Mouse (Mus musculus): Measurements from ENCODE around the gene Fgfr2.
"Not testable (repeated sequence)": the region's sequence is repeated elsewhere in the genome, so short reads cannot be mapped to it uniquely, and the experiment has no call there.

Fgfr2 gene

DNA sequence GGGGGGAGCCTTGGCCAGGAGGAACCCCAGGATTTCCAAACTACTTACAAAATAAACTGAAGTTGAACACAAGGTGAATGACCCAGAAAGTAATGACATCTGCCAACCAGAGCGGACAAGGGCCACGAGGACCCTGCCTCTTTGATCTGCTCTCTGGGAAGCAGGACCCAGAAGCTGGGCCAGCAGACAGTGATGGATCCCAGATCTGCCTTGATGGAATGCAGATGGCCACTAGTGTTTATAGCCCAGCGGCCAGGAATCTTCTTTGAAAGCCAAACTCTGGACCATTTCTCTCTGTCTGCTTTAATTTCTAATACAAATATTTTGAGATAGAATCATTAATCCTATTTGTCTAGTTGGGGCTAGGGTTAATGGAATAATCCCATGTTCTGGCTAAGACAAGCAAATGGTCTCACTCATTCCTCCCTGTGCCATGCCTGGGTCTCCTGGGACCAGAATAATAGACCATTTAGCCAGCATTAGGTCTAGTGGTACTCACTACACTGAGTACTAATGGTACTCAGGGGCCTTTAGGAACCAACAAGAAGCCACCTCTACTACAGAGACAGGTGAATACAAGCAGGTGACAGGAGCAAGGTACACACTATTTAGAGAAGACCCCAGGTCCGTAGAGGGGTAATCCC lies 674.5 kb downstream of the Fgfr2 start:
- in situ Hi-C loops (cut with MboI, MseI), result no loop called here

DNA sequence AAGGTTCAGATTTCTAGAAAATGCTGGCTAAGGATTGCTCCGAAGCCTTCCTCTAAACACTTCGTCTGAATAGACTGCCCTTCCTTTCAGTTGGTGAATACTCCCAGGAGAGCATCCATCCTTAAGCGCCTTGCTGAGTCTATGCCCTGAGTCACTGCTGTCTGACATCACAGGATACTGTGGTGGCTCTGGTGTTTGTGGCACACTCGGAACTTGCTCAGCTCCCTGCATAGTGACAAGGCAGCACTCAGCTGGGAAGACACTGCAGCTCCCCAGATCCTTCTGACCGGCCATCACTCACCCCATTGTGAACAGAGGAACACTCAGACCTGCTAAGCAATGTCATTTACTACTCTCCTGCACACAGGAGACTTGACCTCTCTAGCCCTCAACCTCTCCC lies 675.6 kb downstream of the Fgfr2 start:
- in situ Hi-C loops (cut with MboI, MseI), result no loop called here

DNA sequence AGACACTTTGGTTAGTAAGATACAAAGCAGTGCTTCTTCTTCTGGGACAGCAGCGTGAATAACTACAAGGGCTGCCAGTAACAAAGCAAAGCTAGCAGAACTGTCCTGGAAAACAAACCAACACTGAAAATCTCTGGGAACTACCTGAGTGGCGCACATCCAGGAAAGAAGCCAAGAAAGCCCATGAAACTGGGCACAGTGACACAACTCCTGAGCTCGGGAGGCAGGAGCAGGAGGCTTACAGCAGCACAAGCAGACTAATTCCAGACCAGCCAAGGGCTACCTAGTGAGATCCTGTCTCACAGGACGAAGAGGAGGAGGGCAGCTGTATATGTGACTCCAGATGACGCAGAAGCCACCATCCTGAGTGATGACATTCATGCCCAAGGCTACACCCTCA lies 676.3 kb downstream of the Fgfr2 start:
- in situ Hi-C loops (cut with MboI, MseI), result no loop called here

DNA sequence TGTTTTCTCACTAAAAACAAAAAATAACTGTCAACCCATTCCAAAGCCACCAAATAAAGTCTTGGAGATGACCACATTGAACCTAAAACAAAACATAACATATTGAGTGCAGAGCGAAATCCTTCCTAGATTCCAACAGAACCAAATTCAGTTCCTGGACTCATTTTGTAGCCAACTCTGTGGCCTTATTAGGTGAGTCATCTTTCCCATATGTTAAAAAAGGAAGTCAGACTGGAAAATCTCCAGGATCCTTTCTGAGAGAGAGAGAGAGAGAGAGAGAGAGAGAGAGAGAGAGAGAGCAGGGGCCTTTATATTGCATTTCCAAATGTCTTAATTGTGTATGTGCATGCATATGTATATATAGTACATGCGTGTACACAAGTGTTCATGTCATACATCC lies 678.9 kb downstream of the Fgfr2 start:
- in situ Hi-C loops (cut with MboI, MseI), result no loop called here

DNA sequence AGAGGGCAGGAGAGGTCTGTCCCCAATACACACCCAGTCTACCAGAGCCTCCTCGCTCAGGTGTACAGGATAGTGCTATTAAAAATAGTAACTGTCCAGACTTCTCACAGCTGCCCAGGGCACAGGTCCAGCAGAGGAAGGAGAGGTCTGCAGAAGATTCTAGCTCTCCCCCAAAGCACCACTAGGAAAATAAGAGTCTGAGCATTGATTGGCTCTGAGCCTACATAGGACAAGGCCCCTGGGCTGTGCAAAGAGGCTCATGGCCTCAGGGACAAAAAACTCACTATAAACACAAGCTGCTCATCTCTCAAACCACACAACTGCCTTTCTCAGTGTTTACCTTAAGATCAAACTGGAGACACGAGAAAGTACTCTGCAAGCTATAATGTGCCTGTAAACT lies 679.4 kb downstream of the Fgfr2 start:
- in situ Hi-C loops (cut with MboI, MseI), result no loop called here

DNA sequence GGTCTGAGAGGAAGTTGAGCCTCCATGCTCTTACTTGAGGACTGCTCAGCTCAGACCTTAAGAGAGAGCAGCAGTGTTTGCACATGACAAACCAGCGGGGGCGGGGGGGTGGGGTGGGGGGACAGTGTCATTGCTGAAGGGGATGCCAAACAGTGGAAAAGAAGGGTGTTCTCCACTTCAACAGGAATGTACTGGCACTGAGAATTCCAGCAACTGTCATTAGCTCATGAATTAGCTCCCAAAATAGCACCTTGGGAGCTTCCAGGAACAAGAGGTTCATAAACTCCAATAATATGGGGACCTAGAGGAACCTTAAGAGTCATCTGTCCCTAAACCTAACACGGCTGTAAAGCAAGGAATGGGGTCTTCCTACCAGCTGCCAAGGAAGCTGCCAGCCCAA lies 680.0 kb downstream of the Fgfr2 start:
- in situ Hi-C loops (cut with MboI, MseI), result no loop called here

DNA sequence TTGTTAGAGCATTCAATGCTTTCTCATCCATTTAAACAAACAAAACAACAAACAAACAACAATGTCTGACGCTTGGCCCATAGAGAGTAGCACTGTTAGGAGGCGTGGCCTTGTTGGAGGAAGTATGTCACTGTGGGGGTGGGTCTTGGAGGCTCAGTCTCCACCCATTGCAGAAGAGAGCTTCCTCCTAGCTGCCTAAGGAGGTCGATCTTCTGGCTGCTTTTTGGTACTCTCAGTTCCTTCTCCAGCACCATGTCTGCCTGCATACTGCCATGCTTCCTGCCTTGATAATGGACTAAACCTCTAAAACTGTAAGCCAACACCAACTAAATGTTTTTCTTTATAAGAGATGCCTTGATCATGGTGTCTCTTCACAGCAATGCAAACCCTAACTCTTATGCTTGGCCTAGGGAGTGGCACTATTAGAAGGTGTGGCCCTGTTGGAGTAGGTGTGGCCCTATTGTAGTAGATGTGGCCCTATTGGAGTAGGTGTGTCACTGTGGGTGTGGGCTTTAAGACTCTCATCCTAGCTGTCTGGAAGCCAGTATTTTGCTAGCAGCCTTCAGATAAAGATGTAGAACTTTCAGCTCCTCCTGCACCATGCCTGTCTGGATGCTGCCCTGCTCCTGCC lies 680.9 kb downstream of the Fgfr2 start:
- in situ Hi-C loops (cut with MboI, MseI), result not testable (repeated sequence)

DNA sequence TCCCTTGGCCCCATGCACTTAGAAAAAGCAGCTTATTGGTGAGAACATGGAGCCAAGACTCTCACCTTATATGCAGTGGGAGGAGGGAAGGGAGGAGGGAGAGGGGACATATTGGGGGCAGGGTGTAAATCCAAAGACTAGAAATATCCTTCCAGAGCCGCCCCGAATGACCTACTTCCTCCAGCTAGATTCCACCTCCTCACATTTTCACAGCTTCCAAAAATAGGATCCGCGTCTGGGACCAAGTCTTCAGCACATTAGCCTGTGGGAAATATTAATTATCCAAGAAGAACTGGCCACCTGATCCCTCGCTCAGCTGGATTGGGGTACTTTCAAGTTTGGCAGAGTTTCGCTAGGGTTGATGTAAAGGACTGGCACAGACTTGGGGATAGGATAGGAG lies 683.2 kb downstream of the Fgfr2 start:
- in situ Hi-C loops (cut with MboI, MseI), result no loop called here

DNA sequence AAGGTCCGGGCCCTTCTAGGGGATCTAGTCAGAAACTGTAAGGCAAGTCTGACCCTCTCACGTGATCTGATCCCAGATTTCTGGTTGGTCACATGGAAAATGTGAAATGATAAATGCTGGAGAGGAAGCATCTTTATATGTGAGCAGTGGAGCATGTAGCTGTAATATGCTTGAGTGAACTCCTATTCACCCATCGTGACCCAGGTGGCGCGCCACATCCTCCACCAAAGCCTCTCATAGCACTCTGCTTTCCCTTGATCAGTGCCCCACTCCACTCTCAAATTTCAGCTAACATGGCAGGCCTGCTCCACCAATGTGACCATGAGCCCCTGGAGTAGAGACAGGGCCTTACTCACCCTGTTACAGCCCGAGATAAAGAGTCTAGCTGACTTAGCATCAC lies 685.1 kb downstream of the Fgfr2 start:
- in situ Hi-C loops (cut with MboI, MseI), result no loop called here

DNA sequence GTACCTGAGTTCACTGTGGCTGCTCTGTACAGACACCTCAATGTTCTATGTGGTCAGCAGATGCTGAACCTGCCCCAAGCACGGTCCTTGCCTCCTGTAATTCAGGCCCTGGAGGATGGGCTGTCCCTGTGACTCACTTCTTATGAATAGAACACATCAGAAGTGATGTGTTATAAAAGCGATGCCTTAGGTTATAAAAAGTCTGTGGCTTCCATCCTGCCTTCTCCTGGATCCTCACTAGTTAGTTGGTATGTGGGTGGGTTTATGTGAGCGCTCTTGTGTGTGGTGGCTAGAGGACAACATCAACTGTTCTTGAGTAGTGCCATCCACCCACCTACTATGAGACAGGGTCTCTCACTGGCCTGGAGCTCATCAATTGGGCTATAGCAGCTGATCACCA lies 685.7 kb downstream of the Fgfr2 start:
- in situ Hi-C loops (cut with MboI, MseI), result no loop called here

DNA sequence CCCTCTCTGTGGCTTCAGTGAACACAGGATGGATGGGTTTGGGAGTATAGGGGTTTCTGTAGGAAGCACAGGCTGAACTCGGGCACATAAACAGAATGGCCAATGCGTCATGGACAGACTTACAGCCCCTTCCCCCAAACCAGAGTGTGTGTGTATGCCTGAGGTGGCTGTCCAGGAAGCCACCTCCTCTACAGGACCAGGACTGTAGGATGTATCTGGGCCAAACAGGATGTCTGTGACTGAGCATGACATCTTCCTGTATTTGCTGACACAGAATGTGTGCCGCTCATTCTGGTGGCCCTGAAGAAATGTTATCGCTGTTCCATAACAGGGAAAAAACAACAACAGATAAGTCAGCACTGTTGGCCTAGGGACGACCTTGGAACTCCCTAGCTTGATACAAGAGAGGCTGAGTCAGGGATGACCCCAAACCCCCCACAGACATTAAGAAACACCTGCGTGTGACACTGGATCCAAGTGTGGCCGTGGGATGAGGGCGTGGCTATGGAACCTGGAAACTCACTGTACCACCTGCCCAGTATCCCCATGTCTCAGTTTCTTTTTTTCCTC lies 687.6 kb downstream of the Fgfr2 start:
- in situ Hi-C loops (cut with MboI, MseI), result no loop called here

DNA sequence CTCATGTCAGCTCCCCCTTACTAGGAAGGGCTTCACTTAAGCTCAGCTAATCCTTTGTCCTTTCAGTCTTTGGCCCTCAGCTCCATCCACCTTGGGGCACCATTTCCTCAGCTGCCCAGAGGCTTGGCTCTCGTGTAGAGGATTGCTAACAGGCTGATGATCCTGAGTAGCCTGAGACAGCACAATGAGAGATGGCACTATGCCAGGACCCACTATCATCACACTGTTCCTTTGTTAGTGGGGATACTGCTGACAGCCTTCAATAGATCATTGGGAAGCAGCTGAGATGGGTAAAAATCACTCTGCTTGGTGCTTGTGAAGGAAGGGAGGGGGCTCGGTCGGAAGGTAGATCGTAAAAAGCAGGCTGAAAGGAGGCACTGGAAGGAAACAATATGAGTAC lies 693.8 kb downstream of the Fgfr2 start:
- in situ Hi-C loops (cut with MboI, MseI), result loop anchor here in 1 of 2 experiments (5.0 kb wide), 2 partner anchors 78 to 107 kb away; no protein-coding TSS in a partner anchor

DNA sequence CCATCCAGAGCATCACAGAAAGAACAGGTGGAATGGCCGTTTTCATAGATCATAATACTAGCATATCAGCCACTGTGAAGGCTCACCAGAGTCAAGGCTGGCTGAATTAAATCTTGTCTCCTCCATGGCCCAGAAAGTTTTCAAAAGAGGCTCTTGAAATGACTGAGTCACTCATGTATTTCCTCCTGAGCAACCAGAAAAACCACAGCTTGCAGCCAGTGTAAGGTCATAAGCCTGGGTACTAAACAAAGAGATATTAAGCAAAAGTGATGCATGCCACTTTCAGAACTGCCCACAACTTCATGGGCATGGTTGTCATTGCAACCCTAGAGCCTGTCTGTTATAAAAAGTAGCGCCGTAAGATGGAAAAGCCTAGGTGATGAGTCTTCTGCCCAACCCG lies 694.8 kb downstream of the Fgfr2 start:
- in situ Hi-C loops (cut with MboI, MseI), result loop anchor here in 1 of 2 experiments (5.0 kb wide), 2 partner anchors 79 to 106 kb away; no protein-coding TSS in a partner anchor

DNA sequence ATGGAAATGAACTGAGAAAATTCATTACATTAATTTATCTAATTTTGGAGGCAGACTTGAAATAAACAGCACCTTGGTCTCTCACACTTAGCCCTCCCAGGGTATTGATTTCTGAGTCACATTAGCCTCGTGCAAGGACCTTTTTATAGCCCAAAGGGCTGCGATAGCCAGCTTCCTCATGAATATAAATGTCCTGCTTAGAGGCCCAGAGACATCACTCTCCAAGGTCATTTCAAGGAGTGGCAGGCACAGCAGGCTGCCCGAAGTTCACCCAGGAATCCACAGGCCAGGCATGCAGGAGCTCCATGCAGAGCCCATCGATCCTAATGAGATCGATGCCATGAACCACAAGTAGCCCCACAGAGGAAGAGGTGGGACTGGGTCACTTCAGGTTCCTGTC lies 697.1 kb downstream of the Fgfr2 start:
- in situ Hi-C loops (cut with MboI, MseI), result loop anchor here in 1 of 2 experiments (5.0 kb wide), 2 partner anchors 81 to 104 kb away; no protein-coding TSS in a partner anchor

DNA sequence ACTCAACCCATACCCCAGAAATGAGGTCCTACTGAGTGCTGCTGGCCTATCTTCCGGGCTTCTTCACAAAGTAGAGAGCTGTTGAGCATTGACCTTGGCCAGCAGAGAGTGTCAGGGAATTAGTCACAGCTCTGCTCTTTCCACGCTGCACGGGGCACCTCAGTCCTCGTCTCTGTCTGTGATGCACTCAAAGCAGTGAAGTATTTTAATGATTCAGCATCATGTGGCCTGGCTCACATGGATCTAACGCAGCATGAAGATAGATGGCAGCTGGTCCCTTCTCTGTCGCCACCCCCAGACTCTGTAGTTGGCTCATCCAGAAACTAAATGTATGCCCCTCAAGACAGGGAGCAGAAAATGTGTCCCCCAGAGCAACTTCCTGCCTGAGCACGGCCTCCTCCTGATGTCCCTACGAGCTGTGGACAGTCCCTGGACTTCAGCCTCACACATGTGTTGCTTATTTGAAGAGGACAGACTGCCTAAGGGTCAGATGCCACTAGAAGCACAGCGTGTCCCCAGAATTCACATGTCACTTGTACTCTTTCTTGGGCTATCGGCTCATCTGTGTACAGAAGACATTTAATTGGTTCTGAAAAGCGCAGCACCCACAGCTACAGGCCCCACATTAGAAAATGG lies 697.7 kb downstream of the Fgfr2 start:
- in situ Hi-C loops (cut with MboI, MseI), result loop anchor here in 1 of 2 experiments (5.0 kb wide), 2 partner anchors 82 to 103 kb away; no protein-coding TSS in a partner anchor

DNA sequence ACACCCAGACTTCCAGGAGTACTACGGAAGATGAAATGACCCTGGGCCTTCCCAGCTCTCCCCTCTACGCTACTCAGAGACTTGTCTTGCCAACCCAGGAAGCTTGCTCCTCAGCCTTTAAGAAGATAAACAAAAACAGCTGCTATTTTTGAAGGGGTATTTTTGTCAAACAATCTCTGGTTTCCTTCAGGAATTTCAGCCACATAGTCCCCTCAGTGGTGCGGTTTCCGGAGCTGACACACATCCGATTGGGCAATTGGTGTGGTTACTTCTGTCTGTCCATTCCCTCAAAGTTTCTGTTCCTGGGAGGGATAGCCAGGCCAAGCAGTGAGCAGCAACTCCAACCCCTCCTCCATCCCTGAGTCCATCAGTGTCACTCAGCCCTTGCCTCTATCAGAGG lies 699.6 kb downstream of the Fgfr2 start:
- in situ Hi-C loops (cut with MboI, MseI), result no loop called here

DNA sequence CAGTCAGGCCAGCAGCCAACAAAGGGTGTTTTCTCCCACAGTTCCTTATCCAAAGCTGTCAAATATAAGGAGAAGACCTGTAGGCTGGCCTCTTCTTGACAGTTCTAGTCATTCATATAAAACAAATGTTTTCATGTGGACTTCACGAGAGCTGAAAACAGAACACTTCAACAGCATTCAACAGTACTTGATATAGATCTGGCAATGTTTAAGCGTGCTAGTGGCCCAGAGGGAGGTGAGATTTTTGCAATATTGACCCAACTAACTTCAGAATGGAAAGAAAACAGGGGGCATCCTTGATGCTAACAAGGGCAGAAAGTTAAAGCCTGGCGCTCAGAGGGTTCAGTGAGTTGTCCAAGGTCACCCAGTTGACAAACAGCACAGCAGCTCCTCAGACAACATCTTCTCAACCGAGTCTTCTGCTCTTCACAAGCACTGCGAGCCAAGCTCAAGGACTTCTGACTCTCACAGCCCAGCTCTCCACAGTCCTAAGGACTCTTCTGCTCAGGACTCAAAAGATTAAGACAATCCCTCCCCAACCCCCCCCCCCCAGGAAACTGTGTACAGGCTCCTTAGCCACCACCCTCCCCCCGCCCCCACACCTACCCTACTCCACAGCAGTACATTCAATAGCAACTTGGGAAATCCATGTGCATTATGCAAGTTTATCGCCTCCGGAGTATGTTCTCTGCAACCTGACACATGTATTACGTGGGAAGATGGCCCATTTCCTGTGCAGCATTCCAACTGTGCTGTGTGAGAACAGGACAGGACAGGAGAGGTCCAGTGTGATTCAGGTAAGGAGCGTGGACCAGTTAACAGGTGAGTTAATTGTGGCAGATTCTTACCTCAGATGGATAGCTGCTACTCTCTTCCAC lies 703.5 kb downstream of the Fgfr2 start:
- in situ Hi-C loops (cut with MboI, MseI), result no loop called here

DNA sequence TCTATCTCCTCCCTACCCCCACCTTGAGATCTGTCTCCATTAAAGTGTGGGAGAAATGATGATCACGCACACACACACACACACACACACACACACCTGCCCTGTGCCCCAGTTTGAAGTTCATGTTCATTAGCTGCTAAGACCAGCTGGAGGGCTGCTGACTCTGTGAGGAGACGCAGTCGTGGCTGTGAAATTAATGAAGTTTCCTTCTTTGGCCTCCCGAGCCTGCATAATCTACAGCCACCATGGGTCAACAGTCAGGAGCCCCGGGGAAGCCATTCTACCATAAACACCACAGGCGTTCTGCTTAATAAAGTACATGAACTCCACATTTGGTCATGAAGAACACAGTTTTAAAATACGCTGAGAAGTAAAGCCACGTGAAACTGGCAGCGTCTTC lies 706.3 kb downstream of the Fgfr2 start:
- in situ Hi-C loops (cut with MboI, MseI), result no loop called here

DNA sequence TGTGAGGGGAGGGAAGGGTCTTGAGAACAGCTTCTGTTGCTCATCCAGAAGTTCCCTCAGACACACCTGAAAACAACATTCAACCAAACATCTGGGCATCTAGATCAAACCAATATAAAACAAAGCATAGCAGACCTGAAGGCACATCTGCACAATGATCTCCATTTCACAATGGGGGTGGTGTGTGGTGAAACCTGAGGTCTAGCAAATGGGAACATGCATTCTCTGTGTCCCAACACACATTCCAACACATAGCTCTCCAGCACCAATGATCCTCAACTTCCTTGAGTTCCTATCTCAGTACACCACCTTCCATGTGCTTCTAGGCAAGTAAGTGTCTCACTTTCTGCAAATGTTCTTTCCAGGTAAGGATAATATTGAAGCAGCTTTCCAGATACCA lies 707.3 kb downstream of the Fgfr2 start:
- in situ Hi-C loops (cut with MboI, MseI), result no loop called here

DNA sequence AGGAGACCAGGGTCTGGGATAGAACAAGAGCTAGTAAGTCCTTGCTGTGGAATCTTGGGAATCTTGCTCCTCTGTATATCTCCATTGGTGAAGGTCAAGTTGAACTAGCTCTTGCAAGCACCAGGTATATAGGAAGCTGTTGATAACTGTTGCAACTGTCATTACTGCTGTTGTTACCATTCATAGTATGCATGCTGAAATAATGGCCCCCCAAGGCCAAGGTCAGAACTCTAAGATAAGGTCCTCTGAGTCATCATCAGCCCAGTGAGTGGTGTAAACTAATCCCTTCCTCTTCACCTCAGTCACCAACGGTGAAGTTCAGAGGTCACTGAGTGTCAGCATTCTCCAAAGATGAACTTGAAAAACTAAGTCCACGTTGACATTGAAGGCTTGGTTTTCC lies 710.6 kb downstream of the Fgfr2 start:
- in situ Hi-C loops (cut with MboI, MseI), result no loop called here

DNA sequence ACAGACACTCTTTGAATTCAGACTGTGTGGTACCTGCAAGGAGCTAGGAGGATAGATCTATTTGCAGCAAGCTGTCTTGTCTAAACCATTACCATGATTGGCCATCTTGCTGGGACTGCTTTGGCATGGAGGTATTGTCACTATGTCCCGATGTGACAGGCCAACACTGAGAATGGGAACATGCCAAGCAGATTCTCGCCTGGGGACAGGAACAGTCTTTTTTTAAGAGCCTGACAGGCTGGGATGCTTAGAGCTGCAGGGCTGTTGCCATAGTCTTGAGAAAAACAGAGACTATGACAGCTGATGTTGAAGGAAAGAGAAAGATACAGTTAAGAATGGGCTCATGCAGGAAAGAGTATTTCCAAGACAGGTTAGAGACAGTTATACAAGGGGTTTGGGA lies 711.4 kb downstream of the Fgfr2 start:
- in situ Hi-C loops (cut with MboI, MseI), result no loop called here

DNA sequence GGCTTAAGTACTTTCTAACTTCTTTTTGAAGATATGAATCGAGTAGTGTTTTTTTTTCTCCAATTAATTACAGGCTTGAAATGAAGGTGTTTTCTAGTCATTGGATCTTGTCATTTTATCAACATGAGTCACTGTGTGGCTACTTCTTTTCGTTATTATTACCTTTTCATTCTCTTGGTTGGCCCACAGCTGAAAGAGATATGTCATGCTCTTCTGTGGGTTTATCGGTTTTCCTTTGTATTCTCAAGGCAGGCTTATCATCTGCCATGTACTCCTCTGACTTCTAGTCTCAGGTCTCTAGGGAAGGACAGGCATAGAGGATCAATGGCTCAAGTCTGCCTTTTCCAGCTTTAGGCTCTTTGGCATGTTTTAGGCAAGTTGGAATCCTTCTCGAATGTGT lies 712.2 kb downstream of the Fgfr2 start:
- in situ Hi-C loops (cut with MboI, MseI), result no loop called here

Measured in T-helper 17 cell (primary cell).